Mouse (Mus musculus) cerebellum, adult 2 months (tissue): ENCODE measurements around the gene Klc1. TPM values are rescaled to one million over a fixed set of nuclear protein-coding genes. Genes with fewer than 3 reads are reported as not detected.

ENCODE experiments used
- DNase-seq, 2 experiments: peaks; one replicate each; pipeline ENCODE4 v3.0.0; 2021
- H3K27ac ChIP-seq: fragments of 200-500 bp; 2 replicates; pipeline ENCODE4 v1.5.1; 2012; ENCODE audit warnings: low read length, control low read depth, inconsistent platforms; ENCODE audit not compliant: insufficient read depth
- H3K27me3 ChIP-seq: fragments of 200-500 bp; 2 replicates; pipeline ENCODE4 v1.6.1; 2012; ENCODE audit warnings: inconsistent platforms, mild to moderate bottlenecking, low read length, moderate library complexity; ENCODE audit not compliant: control insufficient read depth, insufficient read depth
- H3K4me1 ChIP-seq: fragments of 200-500 bp; 2 replicates; pipeline ENCODE4 v1.6.1; 2011; ENCODE audit warnings: low read length; ENCODE audit not compliant: control insufficient read depth, insufficient read depth
- H3K4me3 ChIP-seq: fragments of 200-500 bp; replicated peaks from 2 replicates; pipeline ENCODE3; 2011; ENCODE audit warnings: mild to moderate bottlenecking, low read depth, low read length, control low read depth; ENCODE audit not compliant: insufficient read depth
- CTCF ChIP-seq: fragments of 200-500 bp; IDR thresholded peaks from 2 replicates; pipeline ENCODE4 v1.5.1; 2011; ENCODE audit warnings: low read depth, mild to moderate bottlenecking, control low read depth, low read length, moderate library complexity, borderline replicate concordance; ENCODE audit not compliant: insufficient read depth
- POLR2A ChIP-seq: fragments of 200-500 bp; IDR thresholded peaks from 2 replicates; pipeline ENCODE4 v1.6.1; 2011; ENCODE audit warnings: low read length, control low read depth, borderline replicate concordance; ENCODE audit not compliant: insufficient read depth
- WGBS: fragments of 180-500 bp; shearing (Covaris S2); methylation state at CpG from one replicate; pipeline ENCODE4 v1.1.7; 2018; 5-methylcytosine and 5-hydroxymethylcytosine counted together
- polyA plus RNA-seq: library from polyadenylated mRNA; depleted of rRNA; stranded (reverse); fragments of >200 nt; gene quantifications from 2 replicates; pipeline ENCODE4 v1.2.3, GENCODE M21; 2012

Gene Klc1
- polyA plus RNA-seq, 1 experiment: 874 TPM

DNA sequence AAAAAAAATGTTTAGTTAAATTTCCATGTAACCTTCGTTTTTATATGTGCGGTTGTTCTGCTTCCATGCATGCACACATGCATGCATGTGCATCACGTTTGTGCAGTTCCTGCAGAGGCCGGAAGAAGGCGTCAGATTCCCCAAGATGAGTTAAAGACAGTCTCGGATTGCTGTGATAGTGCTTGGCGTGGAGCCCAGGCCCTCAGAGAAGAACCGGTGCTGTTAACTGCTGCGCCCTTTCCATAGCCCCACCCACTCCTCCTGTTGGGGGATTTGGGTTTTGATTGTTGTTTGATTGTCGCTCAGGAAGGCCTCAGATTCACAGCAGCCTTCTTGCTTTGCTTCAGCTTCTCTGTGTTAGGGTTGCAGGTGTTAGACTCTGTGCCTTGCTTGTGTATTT, 10.7 kb downstream of the Klc1 start:
- Histone ChIP-seq H3K27me3 (no peaks in the 10 kb centered on the region), H3K27ac (no peak overlapping the region; the same call in 1 of the 2 replicates), H3K4me1 (peaks cover 42% of the 10 kb centered on the region), H3K4me3 (no peak overlapping the region)
- WGBS: 18% methylated on average over 10 of the region's 10 CpGs
- TF ChIP-seq CTCF: peak; percentile 38; the same call in 1 of the 2 replicates
- no peak for TF ChIP-seq POLR2A
- DNase-seq: peak; percentile 52 to 55

GRCm38 (mm10) chr12:111769816-111770577, 11.3 kb downstream of the Klc1 start:
- no peaks in the 10 kb centered on the region for H3K27me3 ChIP-seq
- H3K27ac ChIP-seq: peak overlapping the region; percentile 1; the same call in 1 of the 2 replicates
- TF ChIP-seq POLR2A (no peak), CTCF (no peak)
- H3K4me1 ChIP-seq: peaks cover 39% of the 10 kb centered on the region
- 28% methylated on average over 8 of the region's 9 CpGs for WGBS
- no peak overlapping the region for H3K4me3 ChIP-seq
- DNase-seq: no peak

GRCm38 (mm10) chr12:111770651-111771050, 12.0 kb downstream of the Klc1 start:
- no peak for TF ChIP-seq CTCF
- TF ChIP-seq POLR2A: no peak
- Histone ChIP-seq H3K27me3 (no peaks in the 10 kb centered on the region), H3K27ac (0 out of 2 replicates have a peak overlapping the region, but pooled peaks have one; percentile 1), H3K4me1 (peaks cover 33% of the 10 kb centered on the region), H3K4me3 (no peak overlapping the region)
- DNase-seq: no peak
- 26% methylated on average over 10 of the region's 10 CpGs for WGBS

GRCm38 (mm10) chr12:111774156-111774555, 15.5 kb downstream of the Klc1 start:
- no peak overlapping the region for H3K27ac ChIP-seq
- DNase-seq: no peak
- 86% methylated on average over 16 of the region's 16 CpGs for WGBS
- no peak for TF ChIP-seq CTCF
- no peaks in the 10 kb centered on the region for H3K27me3 ChIP-seq
- peaks cover 13% of the 10 kb centered on the region for H3K4me1 ChIP-seq
- H3K4me3 ChIP-seq: no peak overlapping the region

- H3K27me3 ChIP-seq: no peaks in the 10 kb centered on the region
- H3K4me1 ChIP-seq: peaks cover 8% of the 10 kb centered on the region
- TF ChIP-seq POLR2A: no peak
- no peak for TF ChIP-seq CTCF
- WGBS: 59% methylated on average over 15 of the region's 15 CpGs
- DNase-seq: no peak
- H3K4me3 ChIP-seq: no peak overlapping the region
- no peak overlapping the region for H3K27ac ChIP-seq
Observed at GRCm38 (mm10) chr12:111774845-111775244, 16.2 kb downstream of the Klc1 start.

DNA sequence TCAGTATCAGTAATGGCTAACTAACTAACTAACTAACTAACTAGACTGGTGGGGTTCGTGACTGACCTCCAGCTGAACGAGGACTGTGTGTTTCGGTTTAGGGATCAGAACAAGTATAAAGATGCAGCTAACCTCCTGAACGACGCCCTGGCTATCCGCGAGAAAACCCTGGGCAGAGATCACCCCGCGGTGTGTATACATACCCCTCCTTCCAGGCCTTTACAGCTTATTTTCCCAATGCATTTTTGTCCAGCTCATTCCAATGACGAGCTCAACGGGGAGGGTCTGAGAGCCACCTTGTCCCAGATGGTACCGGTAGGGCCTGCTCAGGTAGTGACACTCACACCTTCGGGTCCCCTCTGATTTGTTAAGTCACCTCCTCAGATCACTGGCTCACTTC, 19.3 kb downstream of the Klc1 start:
- TF ChIP-seq POLR2A (no peak), CTCF (no peak)

GRCm38 (mm10) chr12:111779544-111779943, 20.9 kb downstream of the Klc1 start:
- Histone ChIP-seq H3K4me3 (no peak overlapping the region), H3K27ac (no peak overlapping the region), H3K4me1 (no peaks in the 10 kb centered on the region), H3K27me3 (no peaks in the 10 kb centered on the region)
- WGBS: 88% methylated on average over 1 of the region's 1 CpGs
- TF ChIP-seq POLR2A (no peak), CTCF (0 out of 2 replicates have a peak, but pooled peaks have one; percentile 9)
- no peak for DNase-seq

More for the DNA sequence above, 19.3 kb downstream of the Klc1 start:
- 92% methylated on average over 13 of the region's 13 CpGs for WGBS
- H3K4me1 ChIP-seq: no peaks in the 10 kb centered on the region
- H3K27me3 ChIP-seq: no peaks in the 10 kb centered on the region
- no peak overlapping the region for H3K27ac ChIP-seq
- H3K4me3 ChIP-seq: no peak overlapping the region
- DNase-seq: no peak

DNA sequence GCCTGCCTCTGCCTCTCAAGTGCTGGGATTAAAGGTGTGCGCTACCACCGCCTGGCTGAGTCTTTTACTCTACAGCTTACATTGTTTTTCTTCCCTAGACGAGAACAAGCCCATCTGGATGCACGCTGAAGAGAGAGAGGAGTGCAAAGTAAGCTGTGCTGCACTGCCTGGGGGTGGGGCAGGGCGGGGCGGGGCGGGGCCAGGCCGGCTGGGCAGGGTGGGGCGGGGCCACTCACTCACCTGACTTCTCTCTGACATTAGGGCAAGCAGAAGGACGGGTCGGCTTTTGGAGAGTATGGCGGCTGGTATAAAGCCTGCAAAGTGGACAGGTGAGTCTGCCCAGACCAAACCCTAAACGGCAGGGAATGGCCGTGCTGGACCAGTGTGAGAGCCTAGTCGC, 26.5 kb downstream of the Klc1 start:
- H3K4me1 ChIP-seq: no peaks in the 10 kb centered on the region
- no peak for TF ChIP-seq CTCF
- TF ChIP-seq POLR2A: no peak
- 77% methylated on average over 15 of the region's 15 CpGs for WGBS
- H3K27ac ChIP-seq: no peak overlapping the region
- H3K27me3 ChIP-seq: no peaks in the 10 kb centered on the region
- no peak for DNase-seq
- H3K4me3 ChIP-seq: no peak overlapping the region
